Mouse (Mus musculus): ENCODE measurements around the gene H1fx.

The H1fx gene

GRCm38 (mm10) chr6:87992733-87993132 is 11.3 kb upstream of the H1fx start:
- no peak for TF ChIP-seq GATA4 (IDR thresholded peaks at IDR 0.05; ENCODE audit: insufficient replicate concordance, low read length)

GRCm38 (mm10) chr6:87991886-87992285 is 10.4 kb upstream of the H1fx start:
- no peak for TF ChIP-seq GATA4 (IDR thresholded peaks at IDR 0.05; ENCODE audit: insufficient replicate concordance, low read length)

- no peak for TF ChIP-seq GATA4 (IDR thresholded peaks at IDR 0.05; ENCODE audit: insufficient replicate concordance, low read length)
Measured at GRCm38 (mm10) chr6:87991216-87991615, 9.8 kb upstream of the H1fx start.

GRCm38 (mm10) chr6:87982506-87982905 is 1.1 kb upstream of the H1fx start:
- no peak for TF ChIP-seq GATA4 (IDR thresholded peaks at IDR 0.05; ENCODE audit: insufficient replicate concordance, low read length)

GRCm38 (mm10) chr6:87981030-87981485 is 379 bp downstream of the H1fx start:
- TF ChIP-seq GATA4 (IDR thresholded peaks at IDR 0.05; ENCODE audit: insufficient replicate concordance, low read length), result no peak

- no peak for TF ChIP-seq GATA4 (IDR thresholded peaks at IDR 0.05; ENCODE audit: insufficient replicate concordance, low read length)
Measured at GRCm38 (mm10) chr6:87980374-87981029, 935 bp downstream of the H1fx start.

- no peak for TF ChIP-seq GATA4 (IDR thresholded peaks at IDR 0.05; ENCODE audit: insufficient replicate concordance, low read length)
Measured at GRCm38 (mm10) chr6:87979728-87980127, 1.7 kb downstream of the H1fx start.

GRCm38 (mm10) chr6:87970041-87970440 is 11.4 kb downstream of the H1fx start:
- no peak for TF ChIP-seq GATA4 (IDR thresholded peaks at IDR 0.05; ENCODE audit: insufficient replicate concordance, low read length)

- no peak for TF ChIP-seq GATA4 (IDR thresholded peaks at IDR 0.05; ENCODE audit: insufficient replicate concordance, low read length)
Measured at GRCm38 (mm10) chr6:87942179-87942578, 39.3 kb downstream of the H1fx start.

GRCm38 (mm10) chr6:87938941-87939340 is 42.5 kb downstream of the H1fx start:
- TF ChIP-seq GATA4 (IDR thresholded peaks at IDR 0.05; ENCODE audit: insufficient replicate concordance, low read length), result no peak

- TF ChIP-seq GATA4 (IDR thresholded peaks at IDR 0.05; ENCODE audit: insufficient replicate concordance, low read length), result no peak
Measured at GRCm38 (mm10) chr6:87937178-87937788, 44.2 kb downstream of the H1fx start.

- no peak for TF ChIP-seq GATA4 (IDR thresholded peaks at IDR 0.05; ENCODE audit: insufficient replicate concordance, low read length)
Measured at GRCm38 (mm10) chr6:87935037-87935436, 46.4 kb downstream of the H1fx start.
